Mouse (Mus musculus): ENCODE measurements around the gene Hoxd11. TPM values are rescaled to one million over a fixed set of nuclear protein-coding genes. Genes with fewer than 3 reads are reported as not detected.
A peak's percentile ranks its signal among the peaks of the same experiment; 100 is the strongest.

Hoxd11 gene
- polyA plus RNA-seq, 1 experiment from 2014 or later: 0.90 TPM

GRCm38 (mm10) chr2:74668370-74669229, 10.8 kb upstream of the Hoxd11 start:
- Histone ChIP-seq H3K9ac (no peak overlapping the region), H3K27ac (no peak overlapping the region), H3K4me2 (peak overlapping the region; percentile 76), H3K27me3 (replicated peaks) (peaks cover 90% of the 10 kb centered on the region), H3K4me1 (peaks cover 15% of the 10 kb centered on the region), H3K9me3 (no peaks in the 10 kb centered on the region), H3K36me3 (no peaks in the 10 kb centered on the region), H3K4me3 (replicated peaks) (peak overlapping the region; percentile 39)
- WGBS: under 1% methylated on average over 73 of the region's 74 CpGs
- no peak for ATAC-seq (ENCODE audit: insufficient read depth, low FRiP score, low read depth)

- peaks cover 15% of the 10 kb centered on the region for H3K4me1 ChIP-seq
- no peak overlapping the region for H3K4me2 ChIP-seq
- ATAC-seq (ENCODE audit: insufficient read depth, low FRiP score, low read depth): no peak
- 1% methylated on average over 3 of the region's 3 CpGs for WGBS
- H3K27ac ChIP-seq: no peak overlapping the region
- H3K9ac ChIP-seq: no peak overlapping the region
- H3K9me3 ChIP-seq: no peaks in the 10 kb centered on the region
- peaks cover 90% of the 10 kb centered on the region for H3K27me3 ChIP-seq (replicated peaks)
- H3K4me3 ChIP-seq (replicated peaks): no peak overlapping the region
- no peaks in the 10 kb centered on the region for H3K36me3 ChIP-seq
Observed at GRCm38 (mm10) chr2:74669230-74669578, 10.2 kb upstream of the Hoxd11 start.

- WGBS: 3% methylated on average over 14 of the region's 14 CpGs
- H3K4me3 ChIP-seq (replicated peaks): no peak overlapping the region
- no peak overlapping the region for H3K4me2 ChIP-seq
- H3K9me3 ChIP-seq: no peaks in the 10 kb centered on the region
- ATAC-seq (ENCODE audit: insufficient read depth, low FRiP score, low read depth): no peak
- no peak overlapping the region for H3K27ac ChIP-seq
- H3K4me1 ChIP-seq: peaks cover 15% of the 10 kb centered on the region
- H3K27me3 ChIP-seq (replicated peaks): peaks cover 90% of the 10 kb centered on the region
- no peak overlapping the region for H3K9ac ChIP-seq
- H3K36me3 ChIP-seq: no peaks in the 10 kb centered on the region
Observed at GRCm38 (mm10) chr2:74669650-74670235, 9.6 kb upstream of the Hoxd11 start.

GRCm38 (mm10) chr2:74670632-74671188, 8.6 kb upstream of the Hoxd11 start:
- ATAC-seq (ENCODE audit: insufficient read depth, low FRiP score, low read depth): no peak
- H3K9me3 ChIP-seq: no peaks in the 10 kb centered on the region
- H3K9ac ChIP-seq: no peak overlapping the region
- H3K4me2 ChIP-seq: no peak overlapping the region
- H3K4me3 ChIP-seq (replicated peaks): no peak overlapping the region
- H3K27ac ChIP-seq: no peak overlapping the region
- WGBS: 1% methylated on average over 3 of the region's 3 CpGs
- no peaks in the 10 kb centered on the region for H3K36me3 ChIP-seq
- H3K27me3 ChIP-seq (replicated peaks): peaks cover 92% of the 10 kb centered on the region
- peaks cover 15% of the 10 kb centered on the region for H3K4me1 ChIP-seq

- peaks cover 94% of the 10 kb centered on the region for H3K27me3 ChIP-seq (replicated peaks)
- ATAC-seq (ENCODE audit: insufficient read depth, low FRiP score, low read depth): no peak
- 19% methylated on average over 5 of the region's 5 CpGs for WGBS
- H3K9me3 ChIP-seq: no peaks in the 10 kb centered on the region
- peaks cover 15% of the 10 kb centered on the region for H3K4me1 ChIP-seq
- H3K36me3 ChIP-seq: no peaks in the 10 kb centered on the region
- no peak overlapping the region for H3K4me2 ChIP-seq
- H3K9ac ChIP-seq: no peak overlapping the region
- no peak overlapping the region for H3K27ac ChIP-seq
- no peak overlapping the region for H3K4me3 ChIP-seq (replicated peaks)
Observed at GRCm38 (mm10) chr2:74671847-74672246, 7.5 kb upstream of the Hoxd11 start.

- no peak overlapping the region for H3K27ac ChIP-seq
- H3K9ac ChIP-seq: no peak overlapping the region
- H3K4me2 ChIP-seq: peak overlapping the region; percentile 50
- WGBS: 4% methylated on average over 34 of the region's 40 CpGs
- no peak for ATAC-seq (ENCODE audit: insufficient read depth, low FRiP score, low read depth)
- H3K27me3 ChIP-seq (replicated peaks): peaks cover 94% of the 10 kb centered on the region
- H3K4me1 ChIP-seq: peaks cover 13% of the 10 kb centered on the region
- peak overlapping the region; percentile 31; the same call in 1 of the 2 replicates for H3K4me3 ChIP-seq (replicated peaks)
- H3K36me3 ChIP-seq: no peaks in the 10 kb centered on the region
- no peaks in the 10 kb centered on the region for H3K9me3 ChIP-seq
Observed at GRCm38 (mm10) chr2:74672481-74673362, 6.6 kb upstream of the Hoxd11 start.

GRCm38 (mm10) chr2:74673835-74674425, 5.4 kb upstream of the Hoxd11 start:
- Histone ChIP-seq H3K4me1 (peaks cover 4% of the 10 kb centered on the region; the same call in 1 of the 2 replicates), H3K4me3 (replicated peaks) (no peak overlapping the region), H3K27me3 (replicated peaks) (peaks cover 94% of the 10 kb centered on the region), H3K9me3 (no peaks in the 10 kb centered on the region), H3K9ac (no peak overlapping the region), H3K27ac (no peak overlapping the region), H3K4me2 (no peak overlapping the region), H3K36me3 (no peaks in the 10 kb centered on the region)
- WGBS: 3% methylated on average over 24 of the region's 24 CpGs
- no peak for ATAC-seq (ENCODE audit: insufficient read depth, low FRiP score, low read depth)

GRCm38 (mm10) chr2:74674881-74675665, 4.3 kb upstream of the Hoxd11 start, which contains the start of gene Hoxd12:
Gene Hoxd12, plus strand, starts transcription at chr2:74675013.
- 2% methylated on average over 47 of the region's 47 CpGs for WGBS
- Histone ChIP-seq H3K9me3 (no peaks in the 10 kb centered on the region), H3K4me1 (peaks cover 4% of the 10 kb centered on the region; the same call in 1 of the 2 replicates), H3K9ac (no peak within 1 kb of the TSS), H3K27me3 (replicated peaks) (peaks cover 96% of the 10 kb centered on the region), H3K4me2 (no peak within 1 kb of the TSS), H3K36me3 (no peaks in the 10 kb centered on the region), H3K27ac (no peak within 1 kb of the TSS), H3K4me3 (replicated peaks) (no peak within 1 kb of the TSS)
- ATAC-seq (ENCODE audit: insufficient read depth, low FRiP score, low read depth): no peak

- WGBS: 5% methylated on average over 24 of the region's 24 CpGs
- no peak overlapping the region for H3K4me2 ChIP-seq
Observed at GRCm38 (mm10) chr2:74675666-74676282, 3.6 kb upstream of the Hoxd11 start.

GRCm38 (mm10) chr2:74676376-74677052, 2.8 kb upstream of the Hoxd11 start:
- Histone ChIP-seq H3K9ac (no peak overlapping the region), H3K4me2 (no peak overlapping the region), H3K4me1 (peaks cover 6% of the 10 kb centered on the region; the same call in 1 of the 2 replicates), H3K27ac (no peak overlapping the region), H3K4me3 (replicated peaks) (no peak overlapping the region), H3K9me3 (no peaks in the 10 kb centered on the region), H3K27me3 (replicated peaks) (peaks cover 99% of the 10 kb centered on the region), H3K36me3 (no peaks in the 10 kb centered on the region)
- 4% methylated on average over 9 of the region's 9 CpGs for WGBS
- no peak for ATAC-seq (ENCODE audit: insufficient read depth, low FRiP score, low read depth)

More at GRCm38 (mm10) chr2:74675666-74676282, 3.6 kb upstream of the Hoxd11 start:
- Histone ChIP-seq H3K9ac (no peak overlapping the region), H3K4me1 (peaks cover 4% of the 10 kb centered on the region; the same call in 1 of the 2 replicates), H3K4me3 (replicated peaks) (no peak overlapping the region), H3K27me3 (replicated peaks) (peaks cover 98% of the 10 kb centered on the region), H3K27ac (no peak overlapping the region), H3K9me3 (no peaks in the 10 kb centered on the region), H3K36me3 (no peaks in the 10 kb centered on the region)
- no peak for ATAC-seq (ENCODE audit: insufficient read depth, low FRiP score, low read depth)

Data from stomach, embryonic 15.5 days (tissue).